Mouse (Mus musculus): ENCODE measurements around the gene Hapln1. TPM values are rescaled to one million over a fixed set of nuclear protein-coding genes. Genes with fewer than 3 reads are reported as not detected.

Gene Hapln1
- polyA plus RNA-seq, 1 experiment: not detected

DNA sequence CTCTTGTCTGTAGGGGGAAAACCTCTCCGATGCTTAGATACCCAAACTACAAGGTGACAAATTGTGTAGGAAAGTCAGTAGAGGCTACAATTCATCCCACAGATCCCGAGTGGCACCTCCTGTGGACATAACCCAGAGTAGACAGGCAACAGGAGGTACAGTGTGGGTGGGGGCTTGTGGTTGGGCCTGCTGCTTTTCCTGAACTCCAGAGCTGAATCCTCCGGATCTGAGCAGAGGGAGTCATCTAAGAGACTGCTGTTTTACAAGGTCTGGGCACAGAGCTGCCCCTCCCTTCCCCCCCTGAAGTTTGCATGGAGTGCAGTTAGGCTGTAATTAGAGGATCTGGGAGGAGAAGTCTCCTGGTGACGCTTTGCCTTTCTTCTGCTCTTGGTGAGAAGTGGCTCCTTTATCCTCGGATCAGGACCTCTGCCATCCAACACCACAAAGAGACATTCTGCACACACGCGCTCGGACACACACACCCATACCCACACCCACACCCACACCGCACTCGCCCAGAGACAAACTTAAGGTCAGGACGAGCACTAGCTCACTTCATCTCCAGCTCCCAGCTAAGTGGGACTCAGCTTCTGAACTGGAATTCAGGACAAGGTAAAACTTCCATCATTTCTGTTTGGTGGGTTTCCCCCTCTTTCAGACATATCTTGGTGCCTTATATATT lies 846 bp downstream of the Hapln1 start:
- Histone ChIP-seq H3K4me3 (replicated peaks) (no peak overlapping the region), H3K36me3 (ENCODE audit: control insufficient read depth) (no peaks in the 10 kb centered on the region)
- TF ChIP-seq GATA1 (IDR thresholded peaks at IDR 0.05; ENCODE audit: low read length): no peak
- no peak for TF ChIP-seq TAL1 (IDR thresholded peaks at IDR 0.05; ENCODE audit: low read length)

DNA sequence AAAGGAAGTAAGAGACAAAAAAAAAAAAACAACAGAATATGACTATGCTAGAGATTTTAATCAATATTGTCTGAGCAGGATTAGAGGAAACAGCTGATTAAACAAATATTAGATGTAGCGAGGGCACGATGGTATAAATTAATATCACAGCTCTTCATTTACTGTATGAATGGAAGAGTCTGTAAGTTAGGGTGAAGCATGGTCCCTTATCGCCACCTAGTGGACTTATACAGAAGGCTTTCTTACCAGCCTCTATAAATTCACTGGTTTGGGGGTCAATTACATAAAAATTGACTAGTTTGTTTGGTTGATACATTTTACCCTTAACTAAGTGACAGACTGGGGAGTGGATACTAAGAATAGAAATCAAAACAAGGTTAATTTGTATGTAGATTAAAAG lies 3.4 kb downstream of the Hapln1 start:
- Histone ChIP-seq H3K9me3 (ENCODE audit: control insufficient read depth, low read length) (no peaks in the 10 kb centered on the region), H3K27me3 (ENCODE audit: control insufficient read depth) (peaks cover 16% of the 10 kb centered on the region), H3K36me3 (ENCODE audit: control insufficient read depth) (no peaks in the 10 kb centered on the region), H3K4me3 (replicated peaks) (no peak overlapping the region), H3K4me1 (ENCODE audit: control insufficient read depth) (no peaks in the 10 kb centered on the region; the same call in 1 of the 2 replicates)
- TF ChIP-seq GATA1 (IDR thresholded peaks at IDR 0.05; ENCODE audit: low read length) (no peak), TAL1 (IDR thresholded peaks at IDR 0.05; ENCODE audit: low read length) (no peak)

More for the DNA sequence above, 846 bp downstream of the Hapln1 start:
- no peaks in the 10 kb centered on the region; the same call in 1 of the 2 replicates for H3K4me1 ChIP-seq (ENCODE audit: control insufficient read depth)
- H3K9me3 ChIP-seq (ENCODE audit: control insufficient read depth, low read length): no peaks in the 10 kb centered on the region
- peaks cover 16% of the 10 kb centered on the region for H3K27me3 ChIP-seq (ENCODE audit: control insufficient read depth)

DNA sequence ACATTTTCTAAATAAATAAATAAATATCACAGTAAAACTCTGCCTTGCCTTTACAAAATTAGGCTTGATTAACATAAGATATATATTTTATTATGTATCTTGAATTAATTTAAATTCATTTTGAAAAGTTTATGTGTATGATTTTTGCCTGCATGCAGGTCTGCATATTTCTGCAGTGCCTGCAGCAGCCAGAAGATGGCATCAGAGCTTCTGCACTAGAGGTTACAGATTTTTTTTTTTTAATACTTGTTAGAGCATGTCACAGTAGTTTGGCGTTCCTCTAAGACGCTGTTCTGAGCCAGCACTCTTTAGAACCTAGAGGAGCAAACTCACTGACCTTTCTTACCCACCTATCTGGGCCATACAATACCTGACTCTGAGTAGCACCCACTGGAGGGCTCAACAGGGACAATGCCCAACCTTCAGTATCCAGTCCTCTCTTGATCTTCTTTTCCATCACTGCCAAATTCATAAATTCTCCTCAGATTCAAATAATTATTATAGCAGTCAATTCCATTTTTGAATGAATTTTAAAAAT lies 8.7 kb downstream of the Hapln1 start:
- Histone ChIP-seq H3K4me1 (ENCODE audit: control insufficient read depth) (no peaks in the 10 kb centered on the region), H3K4me3 (replicated peaks) (no peak overlapping the region), H3K27me3 (ENCODE audit: control insufficient read depth) (no peaks in the 10 kb centered on the region), H3K9me3 (ENCODE audit: control insufficient read depth, low read length) (peaks cover 2% of the 10 kb centered on the region; the same call in 1 of the 2 replicates), H3K36me3 (ENCODE audit: control insufficient read depth) (no peaks in the 10 kb centered on the region)
- TF ChIP-seq GATA1 (IDR thresholded peaks at IDR 0.05; ENCODE audit: low read length) (no peak), TAL1 (IDR thresholded peaks at IDR 0.05; ENCODE audit: low read length) (no peak)

DNA sequence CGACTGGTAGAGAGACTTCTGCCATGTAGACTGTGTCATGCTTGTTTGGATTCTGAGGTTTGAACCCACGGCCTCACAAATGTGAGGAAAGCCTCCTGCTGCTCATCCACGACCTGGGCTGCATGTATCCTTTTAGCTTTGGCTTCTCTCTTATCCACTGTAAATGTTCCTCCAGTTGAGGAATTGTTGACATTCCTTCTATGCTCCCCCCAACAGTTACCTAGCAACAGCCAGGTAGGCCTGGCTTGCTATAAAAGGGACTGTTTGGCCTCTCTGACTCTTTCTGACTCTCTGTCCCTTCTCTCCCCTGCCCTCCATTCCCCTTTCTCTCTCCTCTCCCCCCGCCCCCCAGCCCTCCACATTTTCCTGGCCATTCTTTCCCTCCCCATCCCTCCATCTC lies 9.9 kb downstream of the Hapln1 start:
- H3K36me3 ChIP-seq (ENCODE audit: control insufficient read depth): no peaks in the 10 kb centered on the region
- H3K4me1 ChIP-seq (ENCODE audit: control insufficient read depth): no peaks in the 10 kb centered on the region
- peaks cover 2% of the 10 kb centered on the region; the same call in 1 of the 2 replicates for H3K9me3 ChIP-seq (ENCODE audit: control insufficient read depth, low read length)
- TF ChIP-seq GATA1 (IDR thresholded peaks at IDR 0.05; ENCODE audit: low read length) (no peak), TAL1 (IDR thresholded peaks at IDR 0.05; ENCODE audit: low read length) (no peak)
- H3K27me3 ChIP-seq (ENCODE audit: control insufficient read depth): no peaks in the 10 kb centered on the region
- H3K4me3 ChIP-seq (replicated peaks): no peak overlapping the region

DNA sequence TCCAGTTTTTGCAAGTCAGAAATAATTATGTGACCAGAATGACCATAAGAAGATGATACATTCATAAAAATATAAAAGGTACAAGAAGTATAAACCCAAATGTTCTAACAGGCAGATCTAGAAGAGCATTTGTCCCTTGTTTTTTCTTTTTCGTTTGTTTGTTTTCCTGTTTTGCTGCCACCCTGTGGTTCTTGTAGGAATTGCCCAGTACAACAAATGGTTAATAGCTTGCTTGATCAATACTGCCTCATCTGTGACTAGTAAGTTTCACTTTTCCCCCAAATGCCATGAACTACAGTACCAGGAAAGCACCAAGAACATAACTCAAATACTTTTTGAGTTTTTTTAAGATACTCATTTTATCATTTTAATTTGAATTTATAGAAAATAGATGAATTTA lies 11.9 kb downstream of the Hapln1 start:
- TF ChIP-seq TAL1 (IDR thresholded peaks at IDR 0.05; ENCODE audit: low read length) (no peak), GATA1 (IDR thresholded peaks at IDR 0.05; ENCODE audit: low read length) (no peak)
- Histone ChIP-seq H3K9me3 (ENCODE audit: control insufficient read depth, low read length) (peaks cover 2% of the 10 kb centered on the region; the same call in 1 of the 2 replicates), H3K27me3 (ENCODE audit: control insufficient read depth) (no peaks in the 10 kb centered on the region), H3K4me1 (ENCODE audit: control insufficient read depth) (no peaks in the 10 kb centered on the region), H3K4me3 (replicated peaks) (no peak overlapping the region), H3K36me3 (ENCODE audit: control insufficient read depth) (no peaks in the 10 kb centered on the region)

DNA sequence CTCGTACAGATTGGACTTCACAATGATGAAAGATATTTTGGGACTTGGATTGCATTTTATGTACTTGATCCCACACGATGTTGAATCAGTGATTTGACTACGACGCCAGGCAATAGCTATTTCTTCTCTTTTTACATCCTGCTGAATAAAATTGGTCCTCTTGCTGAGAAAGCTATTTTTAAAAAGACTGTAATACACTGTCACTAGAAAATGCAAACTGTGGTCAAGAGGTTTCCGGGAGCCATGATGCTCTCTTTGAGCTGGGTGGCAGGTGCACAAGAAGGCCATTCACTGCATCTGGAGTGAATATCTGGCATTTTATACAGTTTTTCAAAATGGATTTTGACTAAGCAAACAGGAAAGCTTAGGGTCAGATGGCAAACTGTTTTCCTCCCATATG lies 24.9 kb downstream of the Hapln1 start:
- H3K36me3 ChIP-seq (ENCODE audit: control insufficient read depth): no peaks in the 10 kb centered on the region
- no peaks in the 10 kb centered on the region for H3K27me3 ChIP-seq (ENCODE audit: control insufficient read depth)
- no peaks in the 10 kb centered on the region for H3K4me1 ChIP-seq (ENCODE audit: control insufficient read depth)
- no peak for TF ChIP-seq TAL1 (IDR thresholded peaks at IDR 0.05; ENCODE audit: low read length)
- no peak for TF ChIP-seq GATA1 (IDR thresholded peaks at IDR 0.05; ENCODE audit: low read length)
- H3K9me3 ChIP-seq (ENCODE audit: control insufficient read depth, low read length): no peaks in the 10 kb centered on the region
- H3K4me3 ChIP-seq (replicated peaks): no peak overlapping the region

DNA sequence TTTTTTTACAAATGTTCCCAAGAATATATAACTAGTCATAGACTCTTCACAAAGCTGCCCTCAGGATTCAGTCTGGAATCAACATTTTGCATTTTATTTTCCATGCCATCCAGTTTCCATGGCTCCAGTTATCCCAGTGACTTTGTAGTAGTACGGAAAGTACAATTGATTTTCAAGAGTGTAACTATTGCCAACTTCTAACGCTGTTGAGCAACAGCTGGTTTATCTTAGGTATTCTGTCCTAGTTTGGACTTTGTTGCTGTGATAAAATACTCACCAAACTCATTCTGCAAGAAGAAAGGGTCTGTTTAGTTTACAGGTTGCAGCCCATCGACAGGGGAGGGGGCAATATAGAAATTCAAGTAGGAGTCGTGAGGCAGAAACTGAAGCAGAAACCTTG lies 26.7 kb downstream of the Hapln1 start:
- no peak for TF ChIP-seq GATA1 (IDR thresholded peaks at IDR 0.05; ENCODE audit: low read length)
- no peak for TF ChIP-seq TAL1 (IDR thresholded peaks at IDR 0.05; ENCODE audit: low read length)
- Histone ChIP-seq H3K9me3 (ENCODE audit: control insufficient read depth, low read length) (no peaks in the 10 kb centered on the region), H3K4me3 (replicated peaks) (no peak overlapping the region), H3K4me1 (ENCODE audit: control insufficient read depth) (no peaks in the 10 kb centered on the region), H3K36me3 (ENCODE audit: control insufficient read depth) (no peaks in the 10 kb centered on the region), H3K27me3 (ENCODE audit: control insufficient read depth) (no peaks in the 10 kb centered on the region)

DNA sequence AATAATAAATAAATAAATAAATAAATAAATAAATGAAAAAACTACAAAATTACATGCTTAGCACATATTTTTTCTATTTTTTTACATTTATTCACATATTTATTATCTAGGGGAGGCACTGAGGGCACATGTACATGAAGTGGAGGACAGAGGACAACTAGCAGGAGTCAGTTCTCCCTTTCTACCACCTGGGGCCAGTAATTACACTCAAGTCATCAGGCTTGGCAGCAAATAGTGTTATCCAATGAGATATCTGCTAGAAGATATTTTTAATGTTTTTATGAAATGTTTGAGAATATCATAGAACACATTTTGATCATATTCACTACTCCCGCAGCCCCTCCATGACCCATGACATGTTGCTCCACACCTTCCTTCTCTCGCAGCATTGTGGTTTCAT lies 39.5 kb downstream of the Hapln1 start:
- H3K27me3 ChIP-seq (ENCODE audit: control insufficient read depth): no peaks in the 10 kb centered on the region
- no peaks in the 10 kb centered on the region for H3K4me1 ChIP-seq (ENCODE audit: control insufficient read depth)
- TF ChIP-seq TAL1 (IDR thresholded peaks at IDR 0.05; ENCODE audit: low read length) (no peak), GATA1 (IDR thresholded peaks at IDR 0.05; ENCODE audit: low read length) (no peak)
- H3K36me3 ChIP-seq (ENCODE audit: control insufficient read depth): no peaks in the 10 kb centered on the region
- H3K4me3 ChIP-seq (replicated peaks): no peak overlapping the region
- H3K9me3 ChIP-seq (ENCODE audit: control insufficient read depth, low read length): no peaks in the 10 kb centered on the region

DNA sequence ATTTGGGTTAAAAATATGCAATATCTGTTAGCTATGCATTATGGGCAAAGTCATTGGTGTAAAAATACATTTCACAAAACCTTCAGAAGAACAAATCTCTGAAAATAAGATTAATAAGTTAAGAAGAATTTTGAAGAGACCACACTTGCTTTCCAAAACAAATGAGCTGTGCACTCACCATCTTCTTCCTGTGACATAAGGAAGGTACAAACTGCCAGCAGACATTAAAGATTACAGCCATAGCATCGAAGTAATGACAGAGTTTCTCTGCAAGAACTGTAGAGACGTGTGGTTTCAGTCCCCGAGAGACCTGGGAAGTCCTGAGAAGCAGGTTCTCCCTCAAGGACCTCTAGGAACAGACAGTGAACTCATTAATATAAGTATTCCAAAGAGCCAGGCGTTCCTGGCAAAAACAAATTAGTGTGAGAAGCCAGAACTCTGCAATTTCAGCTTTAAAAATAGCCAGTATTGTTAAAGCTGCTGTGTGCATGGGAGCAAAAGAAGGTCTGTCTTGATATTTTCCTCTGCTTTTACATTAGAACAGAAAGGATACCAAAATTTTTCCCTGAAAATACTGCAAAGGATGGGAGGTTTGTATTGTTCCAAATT lies 43.6 kb downstream of the Hapln1 start:
- Histone ChIP-seq H3K9me3 (ENCODE audit: control insufficient read depth, low read length) (no peaks in the 10 kb centered on the region), H3K4me1 (ENCODE audit: control insufficient read depth) (no peaks in the 10 kb centered on the region), H3K36me3 (ENCODE audit: control insufficient read depth) (no peaks in the 10 kb centered on the region), H3K27me3 (ENCODE audit: control insufficient read depth) (no peaks in the 10 kb centered on the region), H3K4me3 (replicated peaks) (no peak overlapping the region)
- TF ChIP-seq GATA1 (IDR thresholded peaks at IDR 0.05; ENCODE audit: low read length): no peak
